11 mouse cellular contexts compared by ENCODE assay signal in the genomic region with DNA sequence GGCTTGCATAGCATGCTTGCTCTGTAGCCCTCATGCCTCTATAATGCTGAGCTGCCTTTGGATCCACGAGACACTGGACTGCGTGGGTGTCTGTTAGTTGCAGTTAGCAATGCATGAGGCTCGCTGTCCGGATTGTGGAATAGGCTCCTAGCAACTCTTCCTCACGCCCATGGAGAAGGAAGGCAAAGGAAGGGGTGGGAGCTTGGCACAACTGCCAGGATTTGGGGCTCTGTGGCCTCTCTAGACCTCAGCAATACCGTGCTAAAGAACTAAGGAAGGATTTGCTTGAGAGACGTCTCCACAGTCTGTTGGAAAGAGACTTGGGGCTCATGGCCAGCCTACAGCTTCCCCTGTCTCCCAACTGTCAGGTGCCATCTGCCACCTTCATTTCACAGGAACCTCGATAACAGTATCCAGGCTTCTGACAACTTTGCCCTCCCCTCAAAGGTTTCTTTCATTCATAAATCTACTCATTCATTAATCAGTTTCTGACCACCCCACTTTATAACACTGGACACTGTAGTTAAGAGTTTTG. TPM values are rescaled to one million over a fixed set of nuclear protein-coding genes. Genes with fewer than 3 reads are reported as not detected.
A peak's percentile ranks its signal among the peaks of the same experiment; 100 is the strongest.
DNase-seq lines count a peak whose midpoint lies in the region; ATAC-seq and TF ChIP-seq lines count a peak whose summit lies in the region.
"Had no signal": no experiment of that assay in that cellular context is flagged by ENCODE, and none has a peak within 500 bp of the region (broad histone marks: within the 10 kb centered on the region; RNA-seq: fewer than 3 reads in every experiment).

No protein-coding gene starts in this region.

- ATAC-seq in embryonic facial prominence, embryonic 11.5 days (replicated peaks; ENCODE audit: insufficient number of reproducible peaks, low FRiP score, low TSS enrichment, low read depth) = no peak
- ATAC-seq in hindbrain, embryonic 12.5 days (ENCODE audit: low FRiP score) = no peak
- ATAC-seq in midbrain, embryonic 14.5 days (ENCODE audit: low FRiP score, low TSS enrichment) = no peak
- ATAC-seq in inflammation-experienced regulatory T-cells, adult 6 months = no peak

- no peak overlapping the region for H3K27ac ChIP-seq in cerebellum, adult 2 months (ENCODE audit: insufficient read depth, low read length)
- no peak overlapping the region for H3K27ac ChIP-seq in embryonic facial prominence, embryonic 11.5 days (replicated peaks; ENCODE audit: low read depth, low read length)
- H3K27ac ChIP-seq in hindbrain, embryonic 12.5 days = peak overlapping the region; percentile 92
- H3K27ac ChIP-seq in midbrain, embryonic 14.5 days (replicated peaks; ENCODE audit: low read depth, low read length) = peak overlapping the region; percentile 88
- H3K27ac ChIP-seq: macrophage had no signal

- peaks cover 3% of the 10 kb centered on the region for H3K36me3 ChIP-seq in embryonic facial prominence, embryonic 11.5 days (replicated peaks; ENCODE audit: control insufficient read depth, insufficient read depth, low read depth, low read length)
- peaks cover 25% of the 10 kb centered on the region for H3K36me3 ChIP-seq in hindbrain, embryonic 12.5 days
- peaks cover 9% of the 10 kb centered on the region for H3K36me3 ChIP-seq in midbrain, embryonic 14.5 days (ENCODE audit: control insufficient read depth, insufficient read depth, low read length)

- TF ChIP-seq POLR2A in cerebellum, adult 2 months (IDR thresholded peaks at IDR 0.05; ENCODE audit: borderline replicate concordance, insufficient read depth, low read length) = no peak

- H3K27me3 ChIP-seq in cerebellum, adult 2 months (ENCODE audit: control insufficient read depth, insufficient read depth, low read length) = no peaks in the 10 kb centered on the region
- H3K27me3 ChIP-seq in embryonic facial prominence, embryonic 11.5 days (ENCODE audit: control insufficient read depth, insufficient read depth, low read length) = no peaks in the 10 kb centered on the region
- no peaks in the 10 kb centered on the region for H3K27me3 ChIP-seq in hindbrain, embryonic 12.5 days
- no peaks in the 10 kb centered on the region for H3K27me3 ChIP-seq in midbrain, embryonic 14.5 days (ENCODE audit: control insufficient read depth, insufficient read depth, low read length)

- no peak overlapping the region for H3K4me2 ChIP-seq in embryonic facial prominence, embryonic 11.5 days (ENCODE audit: low read depth, low read length)
- no peak overlapping the region for H3K4me2 ChIP-seq in hindbrain, embryonic 12.5 days (replicated peaks)
- no peak overlapping the region for H3K4me2 ChIP-seq in midbrain, embryonic 14.5 days (ENCODE audit: low read length)
- H3K4me2 ChIP-seq: liver, embryonic 11.5 days had no signal

- no peaks in the 10 kb centered on the region for H3K9me3 ChIP-seq in embryonic facial prominence, embryonic 11.5 days (replicated peaks; ENCODE audit: control insufficient read depth, low read length)
- no peaks in the 10 kb centered on the region for H3K9me3 ChIP-seq in hindbrain, embryonic 12.5 days (replicated peaks)
- no peaks in the 10 kb centered on the region for H3K9me3 ChIP-seq in midbrain, embryonic 14.5 days (ENCODE audit: control insufficient read depth, low read length)

- no peak overlapping the region for H3K4me3 ChIP-seq in cerebellum, adult 2 months (replicated peaks; ENCODE audit: insufficient read depth, low read depth, low read length)
- no peak overlapping the region for H3K4me3 ChIP-seq in embryonic facial prominence, embryonic 11.5 days (ENCODE audit: low read depth, low read length)
- no peak overlapping the region for H3K4me3 ChIP-seq in hindbrain, embryonic 12.5 days
- no peak overlapping the region for H3K4me3 ChIP-seq in midbrain, embryonic 14.5 days (replicated peaks; ENCODE audit: low read depth, low read length)

- 9% methylated on average over 8 of the region's 8 CpGs for WGBS in cerebellum, adult 2 months
- 85% methylated on average over 8 of the region's 8 CpGs for WGBS in embryonic facial prominence, embryonic 11.5 days
- 75% methylated on average over 8 of the region's 8 CpGs for WGBS in hindbrain, embryonic 12.5 days
- WGBS in midbrain, embryonic 14.5 days = 78% methylated on average over 8 of the region's 8 CpGs

- peak overlapping the region; percentile 44; the same call in 1 of the 2 replicates for H3K9ac ChIP-seq in embryonic facial prominence, embryonic 11.5 days (replicated peaks; ENCODE audit: low read length)
- H3K9ac ChIP-seq in hindbrain, embryonic 12.5 days = peak overlapping the region; percentile 53; the same call in 1 of the 2 replicates
- H3K9ac ChIP-seq in midbrain, embryonic 14.5 days (replicated peaks; ENCODE audit: low read length) = no peak overlapping the region; the same call in 1 of the 2 replicates

- DNase-seq in cerebellum, postnatal 14 days = peak; percentile 55 to 61
- no peak for DNase-seq in cerebellum, adult 2 months
- DNase-seq in embryonic facial prominence, embryonic 11.5 days (ENCODE audit: low spot score) = no peak
- DNase-seq in midbrain, embryonic 14.5 days = no peak
- DNase-seq in layer of hippocampus, postnatal 14 days (ENCODE audit: low spot score in 2 of 2) = no peak
- DNase-seq in testis, postnatal 10 days (ENCODE audit: low spot score) = no peak
- DNase-seq: spleen, adult 18-20 months had no signal

- peaks cover 11% of the 10 kb centered on the region for H3K4me1 ChIP-seq in cerebellum, adult 2 months (ENCODE audit: control insufficient read depth, insufficient read depth, low read length)
- no peaks in the 10 kb centered on the region for H3K4me1 ChIP-seq in embryonic facial prominence, embryonic 11.5 days (ENCODE audit: control insufficient read depth, insufficient read depth, low read length)
- H3K4me1 ChIP-seq in hindbrain, embryonic 12.5 days = peaks cover 33% of the 10 kb centered on the region
- peaks cover 29% of the 10 kb centered on the region for H3K4me1 ChIP-seq in midbrain, embryonic 14.5 days (ENCODE audit: control insufficient read depth, insufficient read depth, low read length)

- TF ChIP-seq CTCF in cerebellum, adult 2 months (IDR thresholded peaks at IDR 0.05; ENCODE audit: borderline replicate concordance, insufficient read depth, low read depth, low read length) = no peak

RNA-seq across cellular contexts. Expression of a gene that starts 33.4 kb away (rescaled TPM):
- 5.9 and 6.5 TPM in 2 replicates for polyA plus RNA-seq in cerebellum, adult 2 months (2012; rRNA removed)
- 14.2 and 16.8 TPM in 2 replicates for polyA plus RNA-seq in embryonic facial prominence, embryonic 11.5 days (2014; fragmentation: Nextera tagmentation; extraction: Ambion mirVana)
- 18.0 and 19.1 TPM in 2 replicates for polyA plus RNA-seq in hindbrain, embryonic 12.5 days (2016; fragmentation: Nextera tagmentation; extraction: Ambion mirVana)
- polyA plus RNA-seq in midbrain, embryonic 14.5 days (2014; fragmentation: Nextera tagmentation; extraction: Ambion mirVana) = 11.1 and 13.1 TPM in 2 replicates
- 10 to 100 TPM in 1 of 2 experiments, 1 to 10 TPM in 1; 9.5 to 11.3 TPM for total RNA-seq in layer of hippocampus, postnatal 14 days (2021)
- 1 to 10 TPM; 1.8 to 2.6 (median 2.1) TPM for polyA plus RNA-seq in inflammation-experienced regulatory T-cells, adult 6 months (2017; shearing (Covaris generic))

RNA-seq across cellular contexts. Expression of a gene that starts 33.5 kb away (rescaled TPM):
- polyA plus RNA-seq in cerebellum, adult 2 months (2012; rRNA removed) = 19.8 and 28.0 TPM in 2 replicates
- polyA plus RNA-seq in embryonic facial prominence, embryonic 11.5 days (2014; fragmentation: Nextera tagmentation; extraction: Ambion mirVana) = 44.4 and 49.9 TPM in 2 replicates
- polyA plus RNA-seq in hindbrain, embryonic 12.5 days (2016; fragmentation: Nextera tagmentation; extraction: Ambion mirVana) = 34.5 and 38.7 TPM in 2 replicates
- 21.6 TPM in 2 replicates for polyA plus RNA-seq in midbrain, embryonic 14.5 days (2014; fragmentation: Nextera tagmentation; extraction: Ambion mirVana)
- total RNA-seq in layer of hippocampus, postnatal 14 days (2021) = 10 to 100 TPM; 14.8 to 17.2 TPM
- polyA plus RNA-seq in inflammation-experienced regulatory T-cells, adult 6 months (2017; shearing (Covaris generic)) = 10 to 100 TPM; 33.7 to 47.7 (median 38.7) TPM

RNA-seq across cellular contexts. Expression of a gene that starts 40.7 kb away (rescaled TPM):
- polyA plus RNA-seq in cerebellum, adult 2 months (2012; rRNA removed) = 22.0 and 23.7 TPM in 2 replicates
- 4.2 and 5.2 TPM in 2 replicates for polyA plus RNA-seq in embryonic facial prominence, embryonic 11.5 days (2014; fragmentation: Nextera tagmentation; extraction: Ambion mirVana)
- polyA plus RNA-seq in hindbrain, embryonic 12.5 days (2016; fragmentation: Nextera tagmentation; extraction: Ambion mirVana) = 10.8 and 14.3 TPM in 2 replicates
- 26.4 and 28.0 TPM in 2 replicates for polyA plus RNA-seq in midbrain, embryonic 14.5 days (2014; fragmentation: Nextera tagmentation; extraction: Ambion mirVana)
- total RNA-seq in layer of hippocampus, postnatal 14 days (2021) = 10 to 100 TPM; 18.4 to 21.5 TPM
- 100 to 1,000 TPM in 1 of 3 experiments, 10 to 100 TPM in 2; 73.0 to 108 (median 73.7) TPM for polyA plus RNA-seq in inflammation-experienced regulatory T-cells, adult 6 months (2017; shearing (Covaris generic))

Comparison
In these comparisons a context has a peak if more than half of its experiments do, and no peak if none do; other contexts are left out.
1. DNase-seq: peak in cerebellum, postnatal 14 days (2 of 2); none in cerebellum, adult 2 months (0 of 2), embryonic facial prominence, embryonic 11.5 days (single experiment), midbrain, embryonic 14.5 days (single experiment), layer of hippocampus, postnatal 14 days (0 of 2) and testis, postnatal 10 days (single experiment).
2. H3K27ac ChIP-seq: peak in hindbrain, embryonic 12.5 days (single experiment) and midbrain, embryonic 14.5 days (single experiment); none in cerebellum, adult 2 months (single experiment) and embryonic facial prominence, embryonic 11.5 days (single experiment).